Mouse (Mus musculus): ENCODE results near the gene Mgat4d. TPM values are rescaled to one million over a fixed set of nuclear protein-coding genes. Genes with fewer than 3 reads are reported as not detected.

Mgat4d gene
- polyA plus RNA-seq, 1 experiment: not detected

GRCm38 (mm10) chr8:83381016-83381415 lies 32.7 kb downstream of the Mgat4d start:
- Histone ChIP-seq H3K4me3 (replicated peaks) (no peak overlapping the region), H3K36me3 (ENCODE audit: control insufficient read depth) (no peaks in the 10 kb centered on the region), H3K4me1 (ENCODE audit: control insufficient read depth) (no peaks in the 10 kb centered on the region), H3K9me3 (ENCODE audit: control insufficient read depth, low read length) (no peaks in the 10 kb centered on the region), H3K27me3 (ENCODE audit: control insufficient read depth) (no peaks in the 10 kb centered on the region)
- no peak for TF ChIP-seq GATA1 (IDR thresholded peaks at IDR 0.05; ENCODE audit: low read length)
- TF ChIP-seq TAL1 (IDR thresholded peaks at IDR 0.05; ENCODE audit: low read length): no peak

DNA sequence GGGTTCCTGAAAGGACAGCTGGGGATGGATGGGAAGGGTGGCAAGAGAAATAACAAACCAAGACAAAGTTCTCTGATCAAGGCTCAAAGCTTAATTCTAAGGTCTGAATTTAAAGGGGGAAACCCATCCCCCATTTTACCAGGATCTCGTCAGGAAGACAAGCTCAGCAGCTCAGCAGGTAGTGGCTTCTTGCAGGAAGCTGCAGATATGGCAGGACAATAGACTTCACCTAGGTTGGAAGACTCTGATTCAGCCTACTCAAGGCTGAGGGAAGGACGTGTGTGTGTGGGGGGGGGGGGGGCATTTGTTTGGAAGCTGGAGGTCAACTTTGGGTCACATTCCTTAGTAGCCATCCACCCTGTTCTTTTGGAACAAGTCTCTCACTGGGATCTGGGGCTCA lies 34.6 kb downstream of the Mgat4d start:
- no peaks in the 10 kb centered on the region; the same call in 1 of the 2 replicates for H3K27me3 ChIP-seq (ENCODE audit: control insufficient read depth)
- no peak overlapping the region for H3K4me3 ChIP-seq (replicated peaks)
- TF ChIP-seq TAL1 (IDR thresholded peaks at IDR 0.05; ENCODE audit: low read length) (no peak), GATA1 (IDR thresholded peaks at IDR 0.05; ENCODE audit: low read length) (no peak)
- H3K4me1 ChIP-seq (ENCODE audit: control insufficient read depth): no peaks in the 10 kb centered on the region
- no peaks in the 10 kb centered on the region for H3K9me3 ChIP-seq (ENCODE audit: control insufficient read depth, low read length)
- H3K36me3 ChIP-seq (ENCODE audit: control insufficient read depth): no peaks in the 10 kb centered on the region

DNA sequence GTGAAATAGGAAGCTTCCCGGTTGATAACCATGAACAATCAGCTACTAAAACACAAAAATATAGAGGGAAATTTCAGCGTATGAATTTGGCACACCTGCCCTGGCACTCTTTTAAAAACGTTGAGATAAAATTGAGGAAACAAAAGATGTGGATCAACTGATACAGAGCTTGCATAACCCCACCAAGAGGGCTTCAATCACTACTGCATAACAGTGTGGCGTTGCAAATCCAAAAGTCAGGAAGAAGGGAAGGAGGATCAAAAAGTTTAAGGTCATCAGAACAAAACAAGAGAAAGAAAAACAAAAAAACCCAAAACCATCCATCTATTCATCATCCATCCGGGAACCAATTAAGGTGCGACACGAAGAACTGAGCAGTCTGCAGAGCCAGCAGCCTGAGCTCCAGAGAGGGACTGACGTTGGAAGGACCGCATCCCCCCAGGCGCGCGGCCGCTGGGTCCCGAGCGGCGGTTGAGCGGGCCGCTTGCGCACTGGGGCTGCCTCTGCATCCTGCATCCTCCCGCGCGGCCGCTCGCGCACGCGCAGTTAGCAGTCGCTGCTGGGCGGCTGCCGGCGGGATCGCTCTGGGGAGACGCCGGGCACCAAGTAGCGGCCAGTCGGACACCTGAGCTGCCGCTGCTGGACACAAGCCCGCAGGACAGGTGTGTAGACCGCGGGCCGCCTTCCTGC lies 41.2 kb downstream of the Mgat4d start, which contains the start of gene Clgn:
Clgn (plus strand) TSS at position 552 of the 690 bp plus-strand sequence.
- Histone ChIP-seq H3K27me3 (ENCODE audit: control insufficient read depth) (peaks cover 42% of the 10 kb centered on the region), H3K4me3 (replicated peaks) (no peak within 1 kb of the TSS), H3K4me1 (ENCODE audit: control insufficient read depth) (peaks cover 7% of the 10 kb centered on the region), H3K9me3 (ENCODE audit: control insufficient read depth, low read length) (peaks cover 5% of the 10 kb centered on the region), H3K36me3 (ENCODE audit: control insufficient read depth) (no peaks in the 10 kb centered on the region)
- no peak for TF ChIP-seq GATA1 (IDR thresholded peaks at IDR 0.05; ENCODE audit: low read length)
- TF ChIP-seq TAL1 (IDR thresholded peaks at IDR 0.05; ENCODE audit: low read length): no peak

DNA sequence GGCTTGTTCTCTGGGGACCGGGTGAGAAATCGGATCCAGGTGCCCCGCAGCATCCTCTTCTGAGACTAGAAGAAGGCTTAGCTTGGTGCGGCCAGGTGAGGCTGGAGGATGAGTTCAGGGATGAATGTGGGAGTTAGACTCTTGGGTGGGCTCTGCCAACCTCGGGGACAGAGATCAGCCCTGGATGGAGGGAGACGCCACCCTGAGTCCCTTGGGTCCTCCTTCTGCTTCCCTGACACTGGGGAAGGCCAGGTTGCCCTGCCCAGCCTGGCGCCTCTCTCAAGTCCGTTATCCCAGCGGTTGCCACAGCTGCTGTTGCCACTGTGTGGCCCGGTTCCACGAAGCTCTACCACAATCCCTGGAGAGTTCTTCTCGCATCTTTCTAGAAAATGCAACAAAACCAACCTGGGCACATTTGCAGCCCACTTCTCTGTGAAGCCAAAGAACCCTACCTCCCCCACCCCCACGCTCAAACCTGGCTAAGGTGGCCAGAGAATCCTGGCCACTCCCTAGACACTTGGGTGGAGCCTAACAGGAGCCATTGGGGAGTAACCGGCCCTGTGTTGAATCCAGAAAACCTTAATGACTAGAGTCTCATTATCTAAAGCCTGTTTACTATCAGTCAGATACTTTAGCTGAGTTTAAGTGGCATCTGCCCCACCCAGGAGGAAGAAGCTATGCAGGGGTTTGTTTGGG lies 41.9 kb downstream of the Mgat4d start:
- peaks cover 42% of the 10 kb centered on the region for H3K27me3 ChIP-seq (ENCODE audit: control insufficient read depth)
- H3K36me3 ChIP-seq (ENCODE audit: control insufficient read depth): no peaks in the 10 kb centered on the region
- H3K9me3 ChIP-seq (ENCODE audit: control insufficient read depth, low read length): peaks cover 5% of the 10 kb centered on the region
- no peak overlapping the region for H3K4me3 ChIP-seq (replicated peaks)
- peaks cover 7% of the 10 kb centered on the region for H3K4me1 ChIP-seq (ENCODE audit: control insufficient read depth)
- TF ChIP-seq GATA1 (IDR thresholded peaks at IDR 0.05; ENCODE audit: low read length): no peak

DNA sequence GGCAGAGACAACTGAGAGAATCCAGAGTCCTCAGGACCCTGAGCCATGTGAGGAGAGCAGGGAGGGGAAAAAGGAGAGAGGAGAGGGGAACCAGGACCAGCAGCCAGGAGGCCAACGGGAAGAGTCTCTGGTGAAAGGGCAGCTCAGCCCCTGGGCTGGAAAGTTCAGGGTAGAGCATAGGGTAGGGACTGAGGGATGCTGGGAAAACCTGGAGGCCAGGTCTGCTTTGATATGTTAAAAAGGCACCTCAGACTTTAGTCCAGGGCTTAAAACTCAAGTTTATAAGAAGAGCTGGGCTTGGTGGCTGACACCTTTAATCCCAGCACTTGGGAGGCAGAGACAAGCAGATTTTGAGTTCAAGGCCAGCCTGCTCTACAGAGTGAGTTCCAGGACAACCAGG lies 44.2 kb downstream of the Mgat4d start:
- H3K27me3 ChIP-seq (ENCODE audit: control insufficient read depth): peaks cover 42% of the 10 kb centered on the region
- TF ChIP-seq GATA1 (IDR thresholded peaks at IDR 0.05; ENCODE audit: low read length) (no peak), TAL1 (IDR thresholded peaks at IDR 0.05; ENCODE audit: low read length) (no peak)
- no peak overlapping the region for H3K4me3 ChIP-seq (replicated peaks)
- no peaks in the 10 kb centered on the region for H3K36me3 ChIP-seq (ENCODE audit: control insufficient read depth)
- peaks cover 5% of the 10 kb centered on the region for H3K9me3 ChIP-seq (ENCODE audit: control insufficient read depth, low read length)
- H3K4me1 ChIP-seq (ENCODE audit: control insufficient read depth): peaks cover 7% of the 10 kb centered on the region

DNA sequence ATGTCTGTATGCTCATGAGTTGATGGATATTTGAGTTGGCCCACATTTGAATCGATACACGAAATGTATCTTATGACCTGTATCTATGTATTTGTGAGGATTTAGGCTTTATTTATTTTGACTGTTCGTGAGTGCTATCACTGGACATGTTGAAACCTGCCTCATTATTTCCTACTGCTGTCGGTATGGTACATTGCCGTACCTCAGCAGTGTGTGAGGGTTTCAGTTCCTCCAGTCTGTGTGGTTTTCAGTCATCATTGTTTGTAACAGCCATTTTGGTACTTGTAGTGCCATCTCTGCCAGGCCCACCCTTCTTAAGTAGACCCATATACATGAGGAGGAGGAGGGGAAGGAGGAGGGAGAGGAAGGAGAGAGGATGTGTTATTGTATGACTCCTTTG lies 46.1 kb downstream of the Mgat4d start:
- H3K4me3 ChIP-seq (replicated peaks): no peak overlapping the region
- H3K9me3 ChIP-seq (ENCODE audit: control insufficient read depth, low read length): peaks cover 5% of the 10 kb centered on the region
- TF ChIP-seq TAL1 (IDR thresholded peaks at IDR 0.05; ENCODE audit: low read length) (no peak), GATA1 (IDR thresholded peaks at IDR 0.05; ENCODE audit: low read length) (no peak)
- no peaks in the 10 kb centered on the region for H3K36me3 ChIP-seq (ENCODE audit: control insufficient read depth)
- peaks cover 28% of the 10 kb centered on the region for H3K27me3 ChIP-seq (ENCODE audit: control insufficient read depth)
- peaks cover 7% of the 10 kb centered on the region for H3K4me1 ChIP-seq (ENCODE audit: control insufficient read depth)

GRCm38 (mm10) chr8:83396680-83397079 lies 48.4 kb downstream of the Mgat4d start:
- H3K9me3 ChIP-seq (ENCODE audit: control insufficient read depth, low read length): peaks cover 3% of the 10 kb centered on the region
- no peak overlapping the region for H3K4me3 ChIP-seq (replicated peaks)
- TF ChIP-seq TAL1 (IDR thresholded peaks at IDR 0.05; ENCODE audit: low read length): no peak
- TF ChIP-seq GATA1 (IDR thresholded peaks at IDR 0.05; ENCODE audit: low read length): no peak
- H3K36me3 ChIP-seq (ENCODE audit: control insufficient read depth): no peaks in the 10 kb centered on the region
- H3K27me3 ChIP-seq (ENCODE audit: control insufficient read depth): peaks cover 6% of the 10 kb centered on the region
- no peaks in the 10 kb centered on the region for H3K4me1 ChIP-seq (ENCODE audit: control insufficient read depth)

DNA sequence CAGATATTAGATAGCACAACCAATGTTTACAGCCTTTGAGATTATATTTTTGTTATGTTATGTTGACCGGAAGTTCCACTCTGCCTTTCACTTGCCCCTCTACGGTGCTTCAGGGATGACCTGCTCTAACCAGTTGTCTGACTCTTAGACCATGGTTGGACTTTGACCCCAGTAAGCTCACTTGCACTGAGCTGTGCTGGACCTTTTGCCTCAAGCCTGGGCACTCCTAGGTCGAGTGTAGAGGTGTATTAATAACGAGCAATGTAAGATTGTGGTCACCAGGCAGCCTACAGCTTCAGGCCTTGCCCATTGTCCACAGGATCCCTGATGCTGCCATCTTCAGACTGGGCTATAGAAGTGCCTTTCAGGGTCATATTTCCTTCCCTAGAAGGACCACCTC lies 49.5 kb downstream of the Mgat4d start:
- Histone ChIP-seq H3K4me1 (ENCODE audit: control insufficient read depth) (no peaks in the 10 kb centered on the region), H3K27me3 (ENCODE audit: control insufficient read depth) (peaks cover 4% of the 10 kb centered on the region), H3K4me3 (replicated peaks) (no peak overlapping the region), H3K9me3 (ENCODE audit: control insufficient read depth, low read length) (peaks cover 3% of the 10 kb centered on the region), H3K36me3 (ENCODE audit: control insufficient read depth) (no peaks in the 10 kb centered on the region)
- TF ChIP-seq TAL1 (IDR thresholded peaks at IDR 0.05; ENCODE audit: low read length) (no peak), GATA1 (IDR thresholded peaks at IDR 0.05; ENCODE audit: low read length) (no peak)

GRCm38 (mm10) chr8:83405548-83405947 lies 57.3 kb downstream of the Mgat4d start:
- Histone ChIP-seq H3K27me3 (ENCODE audit: control insufficient read depth) (peaks cover under 1% of the 10 kb centered on the region; the same call in 1 of the 2 replicates), H3K36me3 (ENCODE audit: control insufficient read depth) (no peaks in the 10 kb centered on the region), H3K9me3 (ENCODE audit: control insufficient read depth, low read length) (no peaks in the 10 kb centered on the region), H3K4me3 (replicated peaks) (no peak overlapping the region), H3K4me1 (ENCODE audit: control insufficient read depth) (peaks cover 12% of the 10 kb centered on the region)
- no peak for TF ChIP-seq TAL1 (IDR thresholded peaks at IDR 0.05; ENCODE audit: low read length)
